Comparison of ENCODE assay signal across 21 mouse cellular contexts in genomic region chr6:28762132-28762775, GRCm38 (mm10).
DNase-seq lines count a peak whose midpoint lies in the region; ATAC-seq lines count a peak whose summit lies in the region.
"Had no signal": no experiment of that assay in that cellular context is flagged by ENCODE, and none has a peak within 500 bp of the region (broad histone marks: within the 10 kb centered on the region; RNA-seq: fewer than 3 reads in every experiment).

No protein-coding gene starts in this region.

- ATAC-seq in forebrain, embryonic 14.5 days: no peak
- no peak for ATAC-seq in midbrain, embryonic 16.5 days
- ATAC-seq in forebrain, embryonic 16.5 days: peak; percentile 21; the same call in 1 of the 2 replicates
- ATAC-seq: CD4-positive, CD25-positive, alpha-beta regulatory T cell, adult 4 months; intestine, embryonic 16.5 days had no signal

- H3K4me1 ChIP-seq in forebrain, embryonic 10.5 days: peaks cover 56% of the 10 kb centered on the region
- peaks cover 13% of the 10 kb centered on the region for H3K4me1 ChIP-seq in forebrain, embryonic 14.5 days (ENCODE audit: control insufficient read depth, insufficient read depth, low read length)
- H3K4me1 ChIP-seq in midbrain, embryonic 10.5 days: peaks cover 43% of the 10 kb centered on the region
- H3K4me1 ChIP-seq in midbrain, embryonic 16.5 days (ENCODE audit: control insufficient read depth, insufficient read depth, low read length): peaks cover 6% of the 10 kb centered on the region; the same call in 1 of the 2 replicates
- H3K4me1 ChIP-seq in forebrain, embryonic 16.5 days (replicated peaks; ENCODE audit: control insufficient read depth, insufficient read depth, low read length): peaks cover 4% of the 10 kb centered on the region

- H3K27me3 ChIP-seq in forebrain, embryonic 10.5 days (ENCODE audit: poor library complexity, severe bottlenecking): no peaks in the 10 kb centered on the region
- H3K27me3 ChIP-seq in forebrain, embryonic 14.5 days (replicated peaks; ENCODE audit: control insufficient read depth, insufficient read depth, low read length): no peaks in the 10 kb centered on the region
- H3K27me3 ChIP-seq in midbrain, embryonic 10.5 days (ENCODE audit: low read depth, poor library complexity, severe bottlenecking): no peaks in the 10 kb centered on the region
- H3K27me3 ChIP-seq in midbrain, embryonic 16.5 days (ENCODE audit: control insufficient read depth, insufficient read depth, low read depth, low read length): no peaks in the 10 kb centered on the region
- H3K27me3 ChIP-seq in forebrain, embryonic 16.5 days (replicated peaks; ENCODE audit: control insufficient read depth, insufficient read depth, low read length): no peaks in the 10 kb centered on the region
- H3K27me3 ChIP-seq: embryonic facial prominence, embryonic 13.5 days had no signal

- H3K27ac ChIP-seq in forebrain, embryonic 10.5 days: peak overlapping the region; percentile 65
- H3K27ac ChIP-seq in forebrain, embryonic 14.5 days (ENCODE audit: low read depth, low read length): no peak overlapping the region
- 0 out of 2 replicates have a peak overlapping the region, but pooled peaks have one; percentile 29 for H3K27ac ChIP-seq in midbrain, embryonic 10.5 days (replicated peaks)
- no peak overlapping the region for H3K27ac ChIP-seq in midbrain, embryonic 16.5 days (ENCODE audit: low read length)
- H3K27ac ChIP-seq in forebrain, embryonic 16.5 days (ENCODE audit: low read length): no peak overlapping the region
- H3K27ac ChIP-seq: embryonic facial prominence, embryonic 13.5 days; kidney, postnatal 0 days; limb, embryonic 10.5 days; macrophage had no signal

- H3K9me3 ChIP-seq in forebrain, embryonic 10.5 days: no peaks in the 10 kb centered on the region
- H3K9me3 ChIP-seq in forebrain, embryonic 14.5 days (replicated peaks; ENCODE audit: control insufficient read depth, low read length): no peaks in the 10 kb centered on the region
- H3K9me3 ChIP-seq in midbrain, embryonic 10.5 days (replicated peaks): no peaks in the 10 kb centered on the region
- H3K9me3 ChIP-seq in midbrain, embryonic 16.5 days (replicated peaks; ENCODE audit: control insufficient read depth, low read length, poor library complexity, severe bottlenecking): no peaks in the 10 kb centered on the region
- no peaks in the 10 kb centered on the region for H3K9me3 ChIP-seq in forebrain, embryonic 16.5 days (ENCODE audit: control insufficient read depth, low read length)
- H3K9me3 ChIP-seq: embryonic facial prominence, embryonic 13.5 days; limb, embryonic 10.5 days had no signal

- no peak for DNase-seq in forebrain, embryonic 10.5 days (ENCODE audit: extremely low spot score, low spot score)
- no peak for DNase-seq in forebrain, embryonic 14.5 days (ENCODE audit: low spot score)
- no peak for DNase-seq in midbrain, embryonic 10.5 days (ENCODE audit: low spot score)
- DNase-seq in ovary, postnatal 36 days (ENCODE audit: low spot score): no peak
- no peak for DNase-seq in gastrocnemius, postnatal 25 days
- DNase-seq in kidney, adult 18-20 months: no peak
- DNase-seq: adrenal gland, postnatal 14 days; cerebellum, adult 11-12 months; cerebellum, postnatal 36 days; heart, adult 18-20 months; lung, embryonic 14.5 days; right cerebral cortex, postnatal 14 days had no signal

- no peak overlapping the region for H3K9ac ChIP-seq in forebrain, embryonic 14.5 days (ENCODE audit: low read length)
- H3K9ac ChIP-seq in midbrain, embryonic 16.5 days (ENCODE audit: low read depth, low read length): no peak overlapping the region
- H3K9ac ChIP-seq in forebrain, embryonic 16.5 days (replicated peaks; ENCODE audit: low read depth, low read length): no peak overlapping the region
- H3K9ac ChIP-seq: embryonic facial prominence, embryonic 13.5 days; lung, embryonic 14.5 days had no signal

- no peaks in the 10 kb centered on the region for H3K36me3 ChIP-seq in forebrain, embryonic 10.5 days (replicated peaks)
- H3K36me3 ChIP-seq in forebrain, embryonic 14.5 days (ENCODE audit: control insufficient read depth, insufficient read depth, low read length): no peaks in the 10 kb centered on the region
- no peaks in the 10 kb centered on the region for H3K36me3 ChIP-seq in midbrain, embryonic 10.5 days
- no peaks in the 10 kb centered on the region for H3K36me3 ChIP-seq in midbrain, embryonic 16.5 days (ENCODE audit: control insufficient read depth, insufficient read depth, low read length)
- no peaks in the 10 kb centered on the region for H3K36me3 ChIP-seq in forebrain, embryonic 16.5 days (ENCODE audit: control insufficient read depth, insufficient read depth)
- H3K36me3 ChIP-seq: embryonic facial prominence, embryonic 13.5 days; limb, embryonic 10.5 days had no signal

- WGBS in forebrain, embryonic 10.5 days: 18% methylated on average over 5 of the region's 5 CpGs
- WGBS in forebrain, embryonic 14.5 days: 3% methylated on average over 5 of the region's 5 CpGs
- 22% methylated on average over 5 of the region's 5 CpGs for whole genome bisulfite sequencing in midbrain, embryonic 10.5 days
- WGBS in midbrain, embryonic 16.5 days: 9% methylated on average over 5 of the region's 5 CpGs
- WGBS in forebrain, embryonic 16.5 days: 6% methylated on average over 5 of the region's 5 CpGs

- H3K4me3 ChIP-seq in forebrain, embryonic 10.5 days: no peak overlapping the region
- H3K4me3 ChIP-seq in forebrain, embryonic 14.5 days (ENCODE audit: low read depth, low read length): no peak overlapping the region
- H3K4me3 ChIP-seq in midbrain, embryonic 10.5 days: no peak overlapping the region
- H3K4me3 ChIP-seq in midbrain, embryonic 16.5 days (ENCODE audit: low read depth, low read length): no peak overlapping the region
- H3K4me3 ChIP-seq in forebrain, embryonic 16.5 days (replicated peaks; ENCODE audit: low read length): no peak overlapping the region
- H3K4me3 ChIP-seq: embryonic facial prominence, embryonic 13.5 days; limb, embryonic 10.5 days had no signal

- no peak overlapping the region for H3K4me2 ChIP-seq in forebrain, embryonic 14.5 days (ENCODE audit: low read length)
- H3K4me2 ChIP-seq in midbrain, embryonic 16.5 days (ENCODE audit: low read length): no peak overlapping the region
- no peak overlapping the region for H3K4me2 ChIP-seq in forebrain, embryonic 16.5 days (ENCODE audit: low read length)
- H3K4me2 ChIP-seq: embryonic facial prominence, embryonic 13.5 days; liver, embryonic 11.5 days; lung, embryonic 14.5 days had no signal

Comparison
In these comparisons a context has a peak if more than half of its experiments do, and no peak if none do; other contexts are left out.
1. H3K27ac ChIP-seq: peak in forebrain, embryonic 10.5 days (single experiment) and midbrain, embryonic 10.5 days (single experiment); none in forebrain, embryonic 14.5 days (single experiment), midbrain, embryonic 16.5 days (single experiment) and forebrain, embryonic 16.5 days (single experiment).